Mouse (Mus musculus) CD4-positive, CD25-positive, alpha-beta regulatory T cell, adult 9 weeks (primary cell): ENCODE data around the gene Krt34. TPM values are rescaled to one million over a fixed set of nuclear protein-coding genes. Genes with fewer than 3 reads are reported as not detected.

Experiments
- polyA plus RNA-seq: library from polyadenylated mRNA; unstranded; fragments of 100-300 nt; shearing (Covaris generic); gene quantifications from one replicate; pipeline ENCODE4 v1.2.1, GENCODE M21; 2017

The Krt34 gene
- polyA plus RNA-seq, result not detected

DNA sequence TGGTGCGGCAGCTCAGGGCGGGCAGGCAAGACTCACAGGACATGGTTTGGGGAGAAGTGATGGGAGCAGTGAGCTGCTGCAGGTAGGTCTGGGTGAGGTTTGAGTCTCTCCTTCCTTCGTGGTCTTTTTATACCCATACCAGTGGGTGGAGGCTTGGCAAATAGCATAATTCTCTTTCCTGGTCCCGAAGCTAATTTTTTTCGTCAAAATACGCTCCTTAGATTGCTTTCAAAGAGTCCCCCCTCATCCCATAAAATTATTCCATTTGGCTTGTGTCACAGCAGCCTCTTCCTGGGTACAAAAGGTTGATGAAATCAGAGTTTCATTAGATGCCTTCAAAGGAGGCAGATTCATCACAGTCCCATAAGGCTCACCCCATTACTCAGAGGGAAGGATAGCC is at the start of gene Krt34:
Krt34 (minus strand) TSS at position 101 of the 400 bp plus-strand sequence.

DNA sequence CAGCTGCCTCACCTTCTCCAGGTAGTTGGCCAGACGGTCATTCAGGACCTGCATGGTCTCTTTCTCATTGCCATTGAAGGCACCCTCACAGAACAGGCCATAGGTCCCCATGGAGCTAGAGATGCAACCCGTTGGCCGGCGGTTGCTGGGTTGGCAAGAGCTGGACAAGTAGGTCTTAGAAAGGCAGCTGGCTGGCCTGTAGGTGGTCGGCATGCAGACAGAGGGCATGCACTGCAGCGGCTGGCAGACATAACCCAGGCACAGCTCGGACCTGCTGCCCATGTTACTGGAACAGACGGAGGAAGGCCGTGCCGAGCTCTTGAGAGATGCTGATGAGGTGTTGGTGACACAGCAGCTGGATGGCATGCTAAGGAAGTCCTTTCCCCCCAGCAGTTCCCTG is 46.5 kb upstream of the Krt34 start, which contains the start of gene Krt32:
Krt32 (minus strand) TSS at position 366 of the 400 bp plus-strand sequence.

DNA sequence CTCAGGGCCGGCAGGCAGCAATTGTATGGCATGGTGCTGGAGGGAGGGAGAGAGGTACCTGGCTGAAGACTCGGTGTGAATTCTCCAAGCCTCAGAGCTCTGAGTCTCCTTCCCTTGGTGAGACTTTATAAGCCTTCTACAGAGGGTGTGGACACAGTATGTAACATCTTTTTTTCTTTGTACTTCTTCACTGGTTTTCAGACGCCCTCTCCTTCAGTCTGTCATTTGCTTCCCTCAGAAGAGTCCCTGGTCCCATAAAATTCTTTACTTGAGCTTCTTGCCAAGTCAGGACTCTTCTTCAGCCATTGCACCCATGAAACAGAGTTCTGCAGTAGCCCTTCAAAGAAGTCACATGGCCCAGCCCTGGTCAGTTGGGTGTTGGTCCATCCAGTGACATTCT is 9.1 kb upstream of the Krt34 start, which contains the start of gene Krt31:
Krt31 (minus strand) TSS at position 101 of the 400 bp plus-strand sequence.

DNA sequence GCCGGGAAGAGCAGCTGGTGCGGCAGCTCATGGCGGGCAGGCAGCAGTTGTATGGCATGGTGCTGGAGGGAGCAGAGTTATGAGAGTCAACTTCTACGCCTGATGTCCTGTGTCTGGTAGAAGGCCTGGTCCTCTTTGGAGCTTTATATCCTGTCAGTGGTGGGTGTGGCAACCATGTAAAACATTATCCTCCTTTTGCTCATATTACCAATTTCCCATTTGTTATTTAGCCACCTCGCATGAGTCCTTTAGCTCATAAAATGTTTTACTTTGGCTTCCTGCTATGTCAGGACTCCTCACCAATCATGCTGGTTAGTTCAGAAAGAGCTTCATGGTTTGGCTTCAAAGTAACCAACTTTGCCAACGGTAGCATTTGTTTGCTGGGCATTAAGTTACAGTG is 11.6 kb downstream of the Krt34 start, which contains the start of gene Krt33b:
Krt33b (minus strand) TSS at position 101 of the 400 bp plus-strand sequence.

DNA sequence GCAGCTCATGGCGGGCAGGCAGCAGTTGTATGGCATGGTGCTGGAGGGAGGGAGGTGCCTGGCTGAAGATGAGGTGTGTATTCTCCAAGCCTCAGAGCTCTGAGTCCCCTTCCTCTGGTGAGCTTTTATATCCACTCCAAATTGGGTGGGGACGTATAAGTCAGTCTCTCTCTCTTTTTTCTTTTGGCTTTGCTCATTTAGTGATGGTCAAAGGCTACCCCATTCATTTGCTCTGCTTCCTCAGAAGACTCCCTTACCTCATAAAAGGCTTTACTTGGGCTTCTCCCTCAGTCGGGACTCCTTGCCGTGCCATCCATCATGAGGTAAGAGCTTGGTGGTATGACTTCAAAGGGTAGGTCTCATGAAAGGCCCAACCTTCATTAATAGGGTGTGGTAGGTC is 25.2 kb downstream of the Krt34 start, which contains the start of gene Krt33a:
Krt33a (minus strand) TSS at position 101 of the 400 bp plus-strand sequence.

DNA sequence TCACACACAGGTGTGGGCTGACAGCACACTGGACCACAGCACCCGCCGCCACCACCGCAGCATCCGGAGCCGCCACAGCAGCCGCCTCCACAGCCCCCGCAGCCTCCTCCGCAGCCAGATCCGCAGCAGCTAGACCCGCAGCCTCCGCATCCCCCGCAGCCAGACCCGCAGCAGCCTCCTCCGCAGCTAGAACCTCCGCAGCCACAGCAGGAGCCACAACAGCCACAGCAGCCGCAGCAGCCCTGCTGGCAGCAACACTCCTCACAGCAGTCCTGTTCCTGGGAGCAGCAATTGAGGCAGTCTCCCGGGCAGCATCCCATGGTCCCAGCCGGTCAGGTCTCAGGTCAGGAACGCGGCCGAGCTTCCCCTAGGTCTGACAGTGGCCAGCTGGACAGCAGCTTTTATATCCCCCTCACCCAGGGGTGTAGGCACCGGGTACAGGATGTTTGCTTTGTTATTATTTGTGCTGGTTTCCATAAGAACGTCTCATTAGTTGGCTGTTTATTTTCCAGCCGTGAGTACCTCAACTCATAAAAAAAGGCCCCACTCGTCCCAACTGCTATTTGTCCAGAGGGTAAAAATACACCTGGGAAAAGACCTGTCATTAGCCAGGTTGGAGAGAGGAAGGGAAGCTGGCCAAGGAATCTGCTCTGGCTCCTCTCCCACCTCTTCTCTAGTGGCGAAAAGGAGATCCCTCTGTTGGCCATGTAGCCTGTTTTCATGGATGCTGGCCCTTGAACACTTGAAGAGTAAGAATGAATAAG is 47.6 kb downstream of the Krt34 start, which contains the start of gene Krtap17-1:
Krtap17-1 (minus strand) TSS at position 375 of the 764 bp plus-strand sequence.

Other genes with a start within 250 kb of the Krt34 start
- not detected for gene Gm11596, start 248.1 kb downstream of the Krt34 start, polyA plus RNA-seq
- not detected for gene Gm11569, start 242.6 kb downstream of the Krt34 start, polyA plus RNA-seq
- not detected for gene Gm11554, start 237.1 kb downstream of the Krt34 start, polyA plus RNA-seq
- not detected for gene Krtap4-13, start 231.7 kb downstream of the Krt34 start, polyA plus RNA-seq
- not detected for gene Gm11564, start 225.9 kb downstream of the Krt34 start, polyA plus RNA-seq
- not detected for gene 2300003K06Rik, start 203.5 kb downstream of the Krt34 start, polyA plus RNA-seq
- gene Krtap4-16, start 189.9 kb downstream of the Krt34 start, polyA plus RNA-seq, result not detected
- gene Gm11568, start 183.6 kb downstream of the Krt34 start, polyA plus RNA-seq, result not detected
- gene Gm11559, start 177.1 kb downstream of the Krt34 start, polyA plus RNA-seq, result not detected
- gene Krtap9-1, start 168.2 kb downstream of the Krt34 start, polyA plus RNA-seq, result not detected
- not detected for gene Gm11567, start 162.4 kb downstream of the Krt34 start, polyA plus RNA-seq
- not detected for gene Krtap31-1, start 133.6 kb downstream of the Krt34 start, polyA plus RNA-seq
- gene Gm11565, start 126.8 kb downstream of the Krt34 start, polyA plus RNA-seq, result not detected
- gene Krtap31-2, start 105.3 kb downstream of the Krt34 start, polyA plus RNA-seq, result not detected
- not detected for gene Krtap9-5, start 93.1 kb downstream of the Krt34 start, polyA plus RNA-seq
- not detected for gene Krtap29-1, start 62.5 kb downstream of the Krt34 start, polyA plus RNA-seq
- gene Krtap16-1, start 55.0 kb downstream of the Krt34 start, polyA plus RNA-seq, result not detected
- not detected for gene Krtap17-1, start 47.6 kb downstream of the Krt34 start, polyA plus RNA-seq
- gene Krt33a, start 25.3 kb downstream of the Krt34 start, polyA plus RNA-seq, result not detected
- gene Krt33b, start 11.7 kb downstream of the Krt34 start, polyA plus RNA-seq, result not detected
- not detected for gene Krt31, start 9.0 kb upstream of the Krt34 start, polyA plus RNA-seq
- gene Krt32, start 46.7 kb upstream of the Krt34 start, polyA plus RNA-seq, result not detected
- gene Krt35, start 54.7 kb upstream of the Krt34 start, polyA plus RNA-seq, result not detected
- not detected for gene Krt36, start 64.1 kb upstream of the Krt34 start, polyA plus RNA-seq
- gene Krt13, start 80.0 kb upstream of the Krt34 start, polyA plus RNA-seq, result not detected
- gene Krt15, start 94.4 kb upstream of the Krt34 start, polyA plus RNA-seq, result not detected
- gene Krt19, start 107.1 kb upstream of the Krt34 start, polyA plus RNA-seq, result not detected
- gene Krt9, start 151.7 kb upstream of the Krt34 start, polyA plus RNA-seq, result not detected
- gene Krt14, start 166.0 kb upstream of the Krt34 start, polyA plus RNA-seq, result not detected
- not detected for gene Krt16, start 207.3 kb upstream of the Krt34 start, polyA plus RNA-seq
- 3.8 TPM for gene Krt17, start 219.5 kb upstream of the Krt34 start, polyA plus RNA-seq
- not detected for gene Krt42, start 228.3 kb upstream of the Krt34 start, polyA plus RNA-seq